Mouse (Mus musculus) limb, embryonic 13.5 days (tissue): Measurements from ENCODE around the gene Tbr1. TPM values are rescaled to one million over a fixed set of nuclear protein-coding genes. Genes with fewer than 3 reads are reported as not detected.

ENCODE experiments used
- ATAC-seq: fragments of 200-750 bp; cut with Nextera tagmentation; 2 replicates; pipeline ENCODE4 v1.8.0; 2017; ENCODE audit warnings: low read depth, moderate number of reproducible peaks, moderate TSS enrichment; ENCODE audit not compliant: low FRiP score
- H3K27ac ChIP-seq: fragments of 300-500 bp; sonication (generic); 2 replicates; pipeline ENCODE4 v1.5.1; 2015; ENCODE audit warnings: inconsistent platforms, mild to moderate bottlenecking, moderate library complexity
- H3K27me3 ChIP-seq: fragments of 300-500 bp; sonication (generic); 2 replicates; pipeline ENCODE4 v1.6.1; 2015; ENCODE audit warnings: mild to moderate bottlenecking, inconsistent platforms
- H3K36me3 ChIP-seq: fragments of 300-500 bp; sonication (generic); 2 replicates; pipeline ENCODE4 v1.6.1; 2015; ENCODE audit warnings: inconsistent platforms, mild to moderate bottlenecking, moderate library complexity
- H3K4me1 ChIP-seq: fragments of 300-500 bp; sonication (generic); 2 replicates; pipeline ENCODE4 v1.6.1; 2015; ENCODE audit warnings: inconsistent platforms
- H3K4me2 ChIP-seq: fragments of 300-500 bp; sonication (generic); replicated peaks from 2 replicates; pipeline ENCODE4 v1.6.1; 2015; ENCODE audit warnings: inconsistent platforms, mild to moderate bottlenecking, moderate library complexity
- H3K4me3 ChIP-seq: fragments of 300-500 bp; sonication (generic); 2 replicates; pipeline ENCODE4 v1.5.1; 2015; ENCODE audit warnings: moderate library complexity, mild to moderate bottlenecking, inconsistent platforms
- H3K9ac ChIP-seq: fragments of 300-500 bp; sonication (generic); 2 replicates; pipeline ENCODE4 v1.6.1; 2015; ENCODE audit warnings: mild to moderate bottlenecking, inconsistent platforms
- H3K9me3 ChIP-seq: fragments of 300-500 bp; sonication (generic); 2 replicates; pipeline ENCODE4 v1.6.1; 2016; ENCODE audit warnings: inconsistent platforms
- WGBS: fragments of 180-500 bp; shearing (Covaris S2); methylation state at CpG from one replicate; pipeline ENCODE4 v1.1.7; 2015; 5-methylcytosine and 5-hydroxymethylcytosine counted together
- polyA plus RNA-seq: library from polyadenylated mRNA; unstranded; fragments of >200 nt; fragmentation: Nextera tagmentation; extraction: Ambion mirVana; gene quantifications from 2 replicates; pipeline ENCODE4 v1.2.1, GENCODE M21; 2015

Gene Tbr1
- 0.18 and 0.28 TPM in 2 replicates for polyA plus RNA-seq

DNA sequence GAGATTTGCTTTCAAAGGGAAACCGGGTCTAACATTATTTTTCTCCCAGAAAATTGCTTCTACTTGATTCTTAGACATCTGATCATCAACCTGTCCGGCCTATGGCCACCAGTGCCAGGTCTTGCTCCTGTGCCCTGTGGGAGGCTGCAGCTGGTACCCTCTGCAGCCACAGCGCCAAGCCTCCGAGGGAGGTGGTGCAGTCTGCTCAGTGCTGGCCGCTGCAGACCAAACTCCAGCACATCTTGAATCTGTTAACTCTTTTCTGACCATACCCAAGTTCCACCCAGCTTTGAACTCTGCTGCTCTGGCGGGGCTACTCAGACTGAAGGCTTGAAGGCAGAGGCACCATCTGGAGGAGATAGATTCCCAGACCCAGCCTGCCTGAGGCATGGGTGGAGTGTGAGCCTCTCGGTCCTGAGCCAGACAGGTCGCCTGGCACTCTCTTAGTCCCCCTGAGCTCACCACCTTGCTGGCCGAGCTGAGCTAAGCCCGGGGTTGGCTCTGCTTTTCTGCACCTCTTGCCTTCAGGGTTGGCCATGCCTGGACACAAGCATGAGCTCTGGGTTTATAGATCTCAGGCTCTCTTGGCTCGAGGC is at the start of gene Tbr1:
Tbr1 (plus strand) TSS at position 275 of the 596 bp plus-strand sequence.
- H3K9ac ChIP-seq, result no peak within 1 kb of the TSS
- H3K27me3 ChIP-seq, result peaks cover 52% of the 10 kb centered on the region
- ATAC-seq, result peak; percentile 41; the same call in 1 of the 2 replicates
- no peak within 1 kb of the TSS for H3K27ac ChIP-seq
- H3K4me1 ChIP-seq, result peaks cover 37% of the 10 kb centered on the region
- no peaks in the 10 kb centered on the region for H3K9me3 ChIP-seq
- no peaks in the 10 kb centered on the region for H3K36me3 ChIP-seq
- no peak within 1 kb of the TSS for H3K4me3 ChIP-seq
- H3K4me2 ChIP-seq, result peak within 1 kb of the TSS; percentile 25; the same call in 1 of the 2 replicates
- 2% methylated on average over 11 of the region's 11 CpGs for WGBS

DNA sequence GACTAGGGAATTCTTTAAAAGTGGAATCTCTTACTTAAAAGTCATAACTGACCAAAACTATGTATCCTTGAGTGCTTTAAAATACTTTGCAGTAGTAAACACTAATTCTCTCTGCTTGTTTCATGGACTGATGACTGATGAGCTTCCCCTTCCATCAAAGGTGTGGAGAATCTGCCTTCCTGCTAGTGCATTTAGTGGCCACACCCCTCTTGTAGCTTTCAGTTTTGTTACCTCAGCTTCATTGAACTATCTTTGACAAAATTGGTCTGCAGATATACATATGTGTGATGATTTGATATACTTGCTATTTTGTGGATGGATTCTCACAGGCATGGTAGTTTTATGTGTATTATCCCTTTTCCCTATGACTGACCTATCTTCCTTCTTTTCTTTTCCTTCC is 47.7 kb upstream of the Tbr1 start:
- Histone ChIP-seq H3K4me1 (0 out of 2 replicates have a peak, but pooled peaks cover 3% of the 10 kb centered on the region), H3K9me3 (no peaks in the 10 kb centered on the region), H3K36me3 (no peaks in the 10 kb centered on the region), H3K4me2 (no peak overlapping the region), H3K27ac (no peak overlapping the region), H3K4me3 (no peak overlapping the region), H3K9ac (no peak overlapping the region), H3K27me3 (no peaks in the 10 kb centered on the region)
- ATAC-seq, result no peak

DNA sequence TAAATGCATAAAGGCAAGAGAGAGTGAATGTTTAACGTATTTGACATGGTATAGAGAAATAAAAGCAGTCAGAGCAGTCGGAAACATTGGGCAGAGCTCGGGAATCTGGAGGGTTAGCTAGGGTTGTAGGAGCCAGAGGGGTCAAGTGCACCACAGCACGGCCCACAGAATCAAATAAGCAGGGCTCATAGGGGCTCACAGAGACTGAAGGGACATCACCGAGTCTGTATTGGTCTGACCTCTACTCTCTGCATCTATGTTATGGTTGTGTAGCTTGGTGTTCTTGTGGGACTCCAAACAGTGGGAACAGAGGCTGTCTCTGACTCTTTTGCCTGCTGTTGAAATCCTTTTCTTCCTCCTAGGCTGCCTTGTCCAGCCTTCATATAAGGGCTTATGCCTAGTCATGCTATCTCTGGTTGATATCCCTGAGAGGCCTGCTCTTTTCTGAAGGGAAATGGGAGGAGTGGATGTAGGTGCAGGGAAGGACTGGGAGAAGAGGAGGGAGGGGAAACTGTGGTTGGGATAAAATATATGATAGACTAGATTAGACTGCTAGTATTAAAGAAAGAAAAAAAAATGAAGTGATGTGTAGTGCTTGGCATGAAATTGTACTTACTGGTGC is 43.4 kb upstream of the Tbr1 start:
- H3K4me3 ChIP-seq, result no peak overlapping the region
- H3K4me2 ChIP-seq, result no peak overlapping the region
- 82% methylated on average over 5 of the region's 5 CpGs for WGBS
- H3K9ac ChIP-seq, result no peak overlapping the region
- H3K4me1 ChIP-seq, result no peaks in the 10 kb centered on the region
- no peak for ATAC-seq
- H3K36me3 ChIP-seq, result no peaks in the 10 kb centered on the region
- H3K27me3 ChIP-seq, result no peaks in the 10 kb centered on the region
- no peak overlapping the region for H3K27ac ChIP-seq
- no peaks in the 10 kb centered on the region for H3K9me3 ChIP-seq

DNA sequence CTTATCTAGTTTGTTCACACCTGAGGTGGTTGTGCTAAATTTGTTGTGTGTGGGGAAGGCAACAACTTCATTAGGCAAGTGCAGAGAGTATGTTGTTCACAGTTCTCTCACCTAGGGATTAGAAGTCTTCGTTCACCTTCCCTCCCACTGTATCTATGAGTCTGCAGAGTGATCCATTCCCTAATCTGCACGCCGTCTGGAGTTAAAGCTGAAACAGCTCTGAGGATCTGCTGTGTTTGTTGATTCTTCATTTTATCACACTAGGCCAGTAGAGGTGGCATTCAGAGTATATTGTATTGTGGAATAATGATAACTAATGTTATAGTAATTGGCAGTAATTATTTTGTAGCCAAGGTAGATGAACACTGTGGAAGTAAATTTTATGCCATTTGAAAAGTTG is 42.7 kb upstream of the Tbr1 start:
- Histone ChIP-seq H3K36me3 (no peaks in the 10 kb centered on the region), H3K9me3 (no peaks in the 10 kb centered on the region), H3K9ac (no peak overlapping the region), H3K27me3 (no peaks in the 10 kb centered on the region), H3K4me2 (no peak overlapping the region), H3K27ac (no peak overlapping the region), H3K4me3 (no peak overlapping the region), H3K4me1 (peaks cover 4% of the 10 kb centered on the region; the same call in 1 of the 2 replicates)
- ATAC-seq, result no peak
- 88% methylated on average over 3 of the region's 3 CpGs for WGBS

DNA sequence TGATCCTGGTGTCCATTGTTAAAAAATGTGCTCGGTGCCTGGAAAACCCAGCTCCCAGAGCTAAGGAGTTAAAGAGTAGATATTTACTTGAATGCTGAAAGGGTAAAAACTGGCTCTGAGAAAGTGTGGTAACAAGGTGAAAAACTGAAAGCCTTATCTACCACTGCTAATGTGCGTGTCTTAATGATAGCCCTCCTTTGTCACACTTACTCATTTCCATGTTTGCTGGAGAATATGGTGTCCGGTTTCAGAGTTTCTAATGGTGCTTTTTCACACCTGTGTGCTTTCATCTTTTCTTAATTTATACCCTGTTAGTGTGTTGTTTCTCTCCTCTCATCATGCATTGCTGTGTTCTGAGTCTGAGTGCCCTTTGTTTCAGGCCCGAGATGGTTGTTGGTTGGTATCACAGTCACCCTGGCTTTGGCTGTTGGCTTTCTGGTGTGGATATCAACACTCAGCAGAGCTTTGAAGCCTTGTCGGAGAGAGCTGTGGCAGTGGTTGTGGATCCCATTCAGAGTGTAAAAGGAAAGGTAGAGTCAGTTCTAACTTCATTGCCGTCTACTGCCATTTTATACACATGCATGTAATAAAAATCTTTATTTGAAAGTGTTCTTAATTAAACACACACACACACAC is 38.1 kb upstream of the Tbr1 start:
- Histone ChIP-seq H3K27me3 (no peaks in the 10 kb centered on the region), H3K9ac (no peak overlapping the region), H3K9me3 (no peaks in the 10 kb centered on the region), H3K36me3 (no peaks in the 10 kb centered on the region), H3K4me1 (peaks cover 4% of the 10 kb centered on the region; the same call in 1 of the 2 replicates), H3K27ac (no peak overlapping the region), H3K4me2 (no peak overlapping the region), H3K4me3 (no peak overlapping the region)
- 45% methylated on average over 6 of the region's 6 CpGs for WGBS
- no peak; the same call in 1 of the 2 replicates for ATAC-seq

DNA sequence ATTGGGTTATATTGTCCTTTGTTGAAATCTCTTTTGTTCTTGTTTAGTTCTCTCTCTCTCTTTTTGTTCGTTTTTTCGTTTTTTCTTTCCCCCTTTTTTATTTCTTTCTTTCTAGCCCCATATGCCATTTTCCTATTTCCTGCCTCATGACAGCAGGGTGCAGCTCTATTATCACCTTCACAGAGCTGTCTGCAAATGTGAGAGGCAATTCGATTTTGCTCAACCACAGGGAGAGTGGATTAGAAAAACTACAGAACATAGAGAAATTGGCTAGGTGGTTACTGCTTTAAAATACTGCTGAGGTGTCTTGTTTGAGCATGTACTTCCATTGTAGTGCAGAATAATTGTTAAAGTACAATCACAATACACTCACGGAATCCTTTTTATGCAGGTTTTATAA is 37.2 kb upstream of the Tbr1 start:
- Histone ChIP-seq H3K4me3 (no peak overlapping the region), H3K36me3 (no peaks in the 10 kb centered on the region), H3K4me1 (peaks cover 4% of the 10 kb centered on the region; the same call in 1 of the 2 replicates), H3K27me3 (no peaks in the 10 kb centered on the region), H3K27ac (no peak overlapping the region), H3K9me3 (no peaks in the 10 kb centered on the region), H3K9ac (no peak overlapping the region), H3K4me2 (no peak overlapping the region)
- no peak for ATAC-seq
- WGBS, result 52% methylated on average over 4 of the region's 4 CpGs

DNA sequence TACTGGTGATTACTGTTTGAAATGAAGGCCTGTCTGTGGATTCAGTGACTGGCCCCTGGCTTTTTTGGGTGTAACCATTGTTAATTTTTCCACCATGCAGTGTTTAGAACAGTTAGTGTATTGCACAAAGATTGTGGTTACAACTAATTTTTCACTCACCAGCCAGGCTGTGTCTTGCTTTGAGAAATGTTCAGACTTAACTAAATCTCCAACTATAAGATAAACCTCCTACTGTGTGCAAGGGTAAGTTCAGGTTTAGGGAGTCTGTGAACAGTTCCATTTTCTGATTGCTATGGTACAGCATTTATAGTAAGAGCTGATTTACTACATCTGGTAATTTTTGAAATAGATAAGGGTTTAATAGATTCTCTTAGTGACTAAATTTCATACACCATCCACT is 21.9 kb upstream of the Tbr1 start:
- H3K36me3 ChIP-seq, result peaks cover 16% of the 10 kb centered on the region
- no peak overlapping the region for H3K4me2 ChIP-seq
- ATAC-seq, result no peak
- no peaks in the 10 kb centered on the region for H3K27me3 ChIP-seq
- H3K27ac ChIP-seq, result no peak overlapping the region
- no peaks in the 10 kb centered on the region for H3K9me3 ChIP-seq
- no peak overlapping the region for H3K9ac ChIP-seq
- H3K4me3 ChIP-seq, result no peak overlapping the region
- no peaks in the 10 kb centered on the region for H3K4me1 ChIP-seq

DNA sequence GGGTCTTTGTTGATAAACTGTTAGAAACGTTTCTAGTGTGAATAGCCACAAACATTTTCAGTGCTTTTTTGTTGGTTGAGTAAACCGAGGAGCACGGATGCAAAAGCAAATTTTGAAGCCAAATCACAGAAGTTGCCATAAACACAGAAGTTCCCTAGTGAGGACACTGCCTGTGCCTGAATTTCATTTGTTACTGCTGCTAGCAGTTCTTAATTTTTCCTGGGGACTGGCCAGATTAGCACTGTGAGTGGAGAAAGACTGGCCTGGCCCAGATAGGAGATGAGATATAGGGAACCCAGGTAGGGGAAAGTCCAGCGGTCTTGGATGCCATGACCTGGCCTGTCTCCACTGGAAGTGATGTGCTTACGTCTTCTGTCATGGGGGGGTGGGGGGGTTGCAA is 7.8 kb upstream of the Tbr1 start:
- no peak for ATAC-seq
- no peak overlapping the region for H3K27ac ChIP-seq
- 76% methylated on average over 5 of the region's 5 CpGs for WGBS

DNA sequence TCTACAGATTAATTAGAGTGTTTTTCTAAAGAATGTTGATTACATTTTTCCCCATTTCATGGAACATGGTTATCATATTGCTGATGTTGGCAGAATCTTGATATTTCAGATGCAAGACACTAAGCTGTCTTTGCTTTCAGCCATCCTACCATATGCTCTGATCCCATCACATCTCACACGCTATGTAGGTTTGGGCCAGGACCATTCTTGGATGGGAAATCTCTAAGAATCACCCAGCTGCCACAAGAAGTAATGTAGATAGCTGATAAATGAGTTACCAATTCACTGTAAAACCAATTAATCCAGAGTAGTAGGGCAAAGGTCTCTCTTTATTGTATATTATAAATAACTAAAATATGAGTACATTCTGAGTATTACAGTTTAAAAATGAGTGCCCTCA is 4.7 kb upstream of the Tbr1 start:
- 96% methylated on average over 1 of the region's 1 CpGs for WGBS
- H3K27me3 ChIP-seq, result peaks cover 16% of the 10 kb centered on the region
- H3K4me1 ChIP-seq, result peaks cover 6% of the 10 kb centered on the region
- ATAC-seq, result no peak
- no peak overlapping the region for H3K4me3 ChIP-seq
- no peak overlapping the region for H3K9ac ChIP-seq
- H3K4me2 ChIP-seq, result no peak overlapping the region
- no peak overlapping the region for H3K27ac ChIP-seq
- H3K9me3 ChIP-seq, result no peaks in the 10 kb centered on the region
- no peaks in the 10 kb centered on the region for H3K36me3 ChIP-seq

More for the DNA sequence above, 7.8 kb upstream of the Tbr1 start:
- Histone ChIP-seq H3K27me3 (no peaks in the 10 kb centered on the region), H3K36me3 (peaks cover 4% of the 10 kb centered on the region; the same call in 1 of the 2 replicates), H3K9me3 (no peaks in the 10 kb centered on the region), H3K4me3 (no peak overlapping the region), H3K4me1 (no peaks in the 10 kb centered on the region), H3K4me2 (no peak overlapping the region), H3K9ac (no peak overlapping the region)

DNA sequence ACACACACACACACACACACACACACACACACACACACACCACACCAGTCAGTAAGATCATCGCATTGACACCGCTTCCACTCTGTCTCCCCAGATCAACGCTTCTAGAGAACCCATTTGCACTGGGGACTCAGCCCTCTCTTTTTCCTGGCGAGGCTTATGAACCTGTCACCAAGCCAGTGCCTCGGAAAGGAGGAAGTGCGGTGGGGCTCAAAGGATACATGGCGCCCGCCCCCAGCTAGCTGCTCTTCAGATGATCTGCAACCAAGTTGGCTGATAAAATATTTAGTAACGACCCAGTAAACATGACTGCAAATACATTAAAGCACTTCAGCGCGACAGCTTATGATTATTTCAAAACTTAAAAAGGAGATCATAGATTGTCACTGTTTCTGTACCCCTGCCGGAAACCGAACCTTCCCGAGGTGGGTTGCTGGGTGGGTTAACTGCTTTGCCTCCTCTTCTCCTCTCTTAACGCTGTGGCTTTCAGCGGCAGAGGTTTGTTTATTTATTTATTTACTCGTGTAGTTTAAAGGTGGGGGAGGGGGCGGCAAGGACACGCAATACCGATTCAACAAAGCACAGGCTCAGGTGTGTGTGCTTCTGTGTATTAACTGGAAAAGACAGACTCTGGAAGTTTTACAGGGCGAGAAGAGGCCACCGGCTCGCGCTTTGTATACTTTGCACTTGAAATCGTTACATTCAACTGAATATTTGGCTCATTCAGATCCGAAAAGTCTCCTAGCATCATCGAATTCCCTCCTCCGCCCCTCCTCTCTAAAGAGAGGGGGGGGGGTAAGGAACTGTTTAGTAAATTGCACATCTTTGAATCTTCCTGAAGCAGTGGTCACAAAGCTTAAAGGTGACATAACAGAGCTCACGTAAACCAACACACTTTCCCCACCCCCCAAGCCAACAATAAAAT is 975 bp downstream of the Tbr1 start:
- Histone ChIP-seq H3K4me3 (no peak overlapping the region), H3K27me3 (peaks cover 56% of the 10 kb centered on the region), H3K4me1 (peaks cover 37% of the 10 kb centered on the region), H3K9me3 (no peaks in the 10 kb centered on the region), H3K4me2 (peak overlapping the region; percentile 25; the same call in 1 of the 2 replicates), H3K9ac (no peak overlapping the region), H3K36me3 (no peaks in the 10 kb centered on the region), H3K27ac (no peak overlapping the region)
- ATAC-seq, result no peak
- WGBS, result 2% methylated on average over 29 of the region's 29 CpGs

DNA sequence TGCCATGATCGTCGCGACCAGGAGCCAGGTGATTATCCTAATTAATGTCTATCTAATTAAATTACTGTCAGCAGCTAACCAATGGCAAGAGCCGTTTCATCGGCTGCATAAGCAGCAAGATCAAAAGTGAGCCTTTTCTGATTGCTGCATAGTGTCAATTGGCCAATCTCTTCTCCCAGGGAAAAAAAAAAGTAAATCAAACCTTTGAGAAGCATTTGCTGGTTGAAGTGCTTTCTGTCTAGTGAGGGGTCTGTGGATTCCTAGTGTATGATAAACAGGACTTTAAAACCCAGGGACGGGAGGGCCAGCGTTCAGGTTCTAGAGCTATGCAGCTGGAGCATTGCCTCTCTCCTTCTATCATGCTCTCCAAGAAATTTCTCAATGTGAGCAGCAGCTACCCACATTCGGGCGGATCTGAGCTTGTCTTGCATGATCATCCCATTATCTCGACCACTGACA is 1.7 kb downstream of the Tbr1 start:
- peaks cover 37% of the 10 kb centered on the region for H3K4me1 ChIP-seq
- no peak overlapping the region for H3K4me2 ChIP-seq
- no peak overlapping the region for H3K9ac ChIP-seq
- no peaks in the 10 kb centered on the region for H3K9me3 ChIP-seq
- no peaks in the 10 kb centered on the region for H3K36me3 ChIP-seq
- H3K27ac ChIP-seq, result no peak overlapping the region
- H3K4me3 ChIP-seq, result no peak overlapping the region
- peaks cover 63% of the 10 kb centered on the region for H3K27me3 ChIP-seq
- ATAC-seq, result no peak
- 1% methylated on average over 10 of the region's 10 CpGs for WGBS
